Mouse (Mus musculus) ES-Bruce4 (cell line): ENCODE measurements around the gene Cntn5.

Source experiments
- CTCF ChIP-seq: IDR thresholded peaks from one replicate; pipeline ENCODE4 v1.8.1; 2011; ENCODE audit warnings: low read depth, low read length
- EP300 ChIP-seq: IDR thresholded peaks from 2 replicates; pipeline ENCODE4 v1.6.1; 2011; ENCODE audit warnings: low read depth, low read length; ENCODE audit not compliant: insufficient read depth

DNA sequence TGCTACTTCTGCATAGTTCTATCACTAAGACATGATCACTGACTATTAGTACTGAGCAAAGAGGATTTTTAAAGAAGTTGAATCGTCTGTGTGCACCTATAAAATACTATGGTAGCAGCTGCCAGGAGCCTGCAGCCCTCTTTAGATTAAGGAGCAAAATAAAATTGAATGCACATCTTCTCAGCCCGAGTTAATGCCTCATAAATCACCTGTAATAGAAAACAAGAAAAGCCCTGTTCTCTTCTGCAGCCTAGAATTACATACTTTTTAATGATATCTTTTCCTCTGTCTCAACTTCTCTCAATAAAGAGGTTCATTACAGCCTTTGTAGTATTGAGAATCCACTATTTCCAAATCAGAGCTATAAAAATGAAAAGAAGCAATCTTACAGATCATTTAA, 109.5 kb downstream of the Cntn5 start:
- TF ChIP-seq CTCF (no peak), EP300 (no peak)
